Mouse (Mus musculus) cortical plate, adult 2 months (tissue): ENCODE results near the gene Ebi3. TPM values are rescaled to one million over a fixed set of nuclear protein-coding genes. Genes with fewer than 3 reads are reported as not detected.
A peak's percentile ranks its signal among the peaks of the same experiment; 100 is the strongest.

Source experiments
- H3K27ac ChIP-seq: fragments of 200-500 bp; 2 replicates; pipeline ENCODE4 v1.5.1; 2012; ENCODE audit warnings: low read length, control low read depth, inconsistent platforms; ENCODE audit not compliant: insufficient read depth
- H3K4me1 ChIP-seq: fragments of 200-500 bp; 2 replicates; pipeline ENCODE4 v1.6.1; 2011; ENCODE audit warnings: low read length; ENCODE audit not compliant: control insufficient read depth, insufficient read depth
- H3K4me3 ChIP-seq: fragments of 200-500 bp; 2 replicates; pipeline ENCODE4 v1.5.1; 2011; ENCODE audit warnings: mild to moderate bottlenecking, low read length, control low read depth; ENCODE audit not compliant: insufficient read depth
- CTCF ChIP-seq: fragments of 200-500 bp; IDR thresholded peaks from 2 replicates; pipeline ENCODE4 v1.5.1; 2011; ENCODE audit warnings: mild to moderate bottlenecking, control low read depth, low read length; ENCODE audit not compliant: insufficient read depth; ENCODE audit errors: extremely low read depth
- POLR2A ChIP-seq: fragments of 200-500 bp; IDR thresholded peaks from 2 replicates; pipeline ENCODE4 v1.6.1; 2011; ENCODE audit warnings: mild to moderate bottlenecking, low read length, control low read depth; ENCODE audit not compliant: insufficient read depth; ENCODE audit errors: extremely low read depth
- polyA plus RNA-seq: library from polyadenylated mRNA; depleted of rRNA; stranded (reverse); fragments of >200 nt; gene quantifications from 2 replicates; pipeline ENCODE4 v1.2.3, GENCODE M21; 2012

The Ebi3 gene
- polyA plus RNA-seq, 1 experiment = 2.1 TPM

- Histone ChIP-seq H3K4me1 (peaks cover 2% of the 10 kb centered on the region), H3K27ac (no peak overlapping the region), H3K4me3 (0 out of 2 replicates have a peak overlapping the region, but pooled peaks have one; percentile 37)
- TF ChIP-seq POLR2A (no peak), CTCF (no peak)
Observed at GRCm38 (mm10) chr17:55957726-55958583, 5.5 kb downstream of the Ebi3 start.

GRCm38 (mm10) chr17:55958584-55958886 lies 6.1 kb downstream of the Ebi3 start:
- Histone ChIP-seq H3K4me1 (peaks cover 2% of the 10 kb centered on the region), H3K4me3 (peak overlapping the region; percentile 37), H3K27ac (no peak overlapping the region)
- TF ChIP-seq CTCF (no peak), POLR2A (no peak)

- TF ChIP-seq CTCF (no peak), POLR2A (peak; percentile 69; the same call in 1 of the 2 replicates)
- H3K4me3 ChIP-seq = peak within 1 kb of the TSS; percentile 37
- H3K4me1 ChIP-seq = peaks cover 2% of the 10 kb centered on the region
- peak within 1 kb of the TSS; percentile 40 for H3K27ac ChIP-seq
Observed at GRCm38 (mm10) chr17:55958918-55959728, 6.7 kb downstream of the Ebi3 start, which contains the start of gene Yju2. TSS of gene Yju2 (plus strand) at chr17:55959099.

GRCm38 (mm10) chr17:55959946-55960740 lies 7.7 kb downstream of the Ebi3 start:
- Histone ChIP-seq H3K4me3 (peak overlapping the region; percentile 37; the same call in 1 of the 2 replicates), H3K27ac (no peak overlapping the region), H3K4me1 (peaks cover 2% of the 10 kb centered on the region)
- no peak for TF ChIP-seq POLR2A

- Histone ChIP-seq H3K4me3 (no peak overlapping the region), H3K4me1 (peaks cover 2% of the 10 kb centered on the region), H3K27ac (no peak overlapping the region)
- TF ChIP-seq CTCF (no peak), POLR2A (no peak)
Observed at GRCm38 (mm10) chr17:55960791-55961190, 8.4 kb downstream of the Ebi3 start.

GRCm38 (mm10) chr17:55961631-55962030 lies 9.2 kb downstream of the Ebi3 start:
- Histone ChIP-seq H3K27ac (no peak overlapping the region), H3K4me3 (no peak overlapping the region), H3K4me1 (peaks cover 2% of the 10 kb centered on the region)
- no peak for TF ChIP-seq POLR2A
- no peak for TF ChIP-seq CTCF

GRCm38 (mm10) chr17:55963171-55963570 lies 10.7 kb downstream of the Ebi3 start:
- no peak for TF ChIP-seq CTCF
- Histone ChIP-seq H3K27ac (no peak overlapping the region), H3K4me3 (no peak overlapping the region), H3K4me1 (peaks cover 2% of the 10 kb centered on the region)

- Histone ChIP-seq H3K27ac (no peak overlapping the region), H3K4me1 (peaks cover 2% of the 10 kb centered on the region), H3K4me3 (no peak overlapping the region)
- TF ChIP-seq POLR2A = no peak
- TF ChIP-seq CTCF = no peak
Observed at GRCm38 (mm10) chr17:55964496-55964895, 12.1 kb downstream of the Ebi3 start.

- H3K4me1 ChIP-seq = peaks cover 4% of the 10 kb centered on the region
- no peak for TF ChIP-seq CTCF
- TF ChIP-seq POLR2A = no peak
- H3K27ac ChIP-seq = no peak overlapping the region
- H3K4me3 ChIP-seq = no peak overlapping the region
Observed at GRCm38 (mm10) chr17:55964996-55965395, 12.6 kb downstream of the Ebi3 start.
